Mouse (Mus musculus): ENCODE measurements around the gene Disc1.

Disc1 gene

GRCm38 (mm10) chr8:125223031-125223753, 169.2 kb downstream of the Disc1 start:
- no peak for DNase-seq (ENCODE audit: low spot score)

- DNase-seq (ENCODE audit: low spot score), result no peak
These were observed 170.3 kb downstream of the Disc1 start for GRCm38 (mm10) chr8:125224271-125224699.

GRCm38 (mm10) chr8:125225266-125225665, 171.3 kb downstream of the Disc1 start:
- no peak for DNase-seq (ENCODE audit: low spot score)

GRCm38 (mm10) chr8:125226989-125227624, 173.1 kb downstream of the Disc1 start:
- no peak for DNase-seq (ENCODE audit: low spot score)

- DNase-seq (ENCODE audit: low spot score), result no peak
These were observed 176.6 kb downstream of the Disc1 start for GRCm38 (mm10) chr8:125230526-125231131.

GRCm38 (mm10) chr8:125232724-125233123, 178.7 kb downstream of the Disc1 start:
- no peak for DNase-seq (ENCODE audit: low spot score)

- no peak for DNase-seq (ENCODE audit: low spot score)
These were observed 182.2 kb downstream of the Disc1 start for GRCm38 (mm10) chr8:125235898-125236835.

GRCm38 (mm10) chr8:125240763-125241162, 186.8 kb downstream of the Disc1 start:
- no peak for DNase-seq (ENCODE audit: low spot score)

GRCm38 (mm10) chr8:125242382-125242781, 188.4 kb downstream of the Disc1 start:
- peak; percentile 68 for DNase-seq (ENCODE audit: low spot score)

GRCm38 (mm10) chr8:125242921-125243320, 188.9 kb downstream of the Disc1 start:
- DNase-seq (ENCODE audit: low spot score), result peak; percentile 54

GRCm38 (mm10) chr8:125246737-125247292, 192.8 kb downstream of the Disc1 start:
- no peak for DNase-seq (ENCODE audit: low spot score)

- no peak for DNase-seq (ENCODE audit: low spot score)
These were observed 193.4 kb downstream of the Disc1 start for GRCm38 (mm10) chr8:125247349-125247748.

GRCm38 (mm10) chr8:125252946-125253345, 199.0 kb downstream of the Disc1 start:
- no peak for DNase-seq (ENCODE audit: low spot score)

GRCm38 (mm10) chr8:125253505-125254180, 199.6 kb downstream of the Disc1 start:
- no peak for DNase-seq (ENCODE audit: low spot score)

GRCm38 (mm10) chr8:125254188-125255005, 200.4 kb downstream of the Disc1 start:
- peak; percentile 64 for DNase-seq (ENCODE audit: low spot score)

GRCm38 (mm10) chr8:125255006-125255685, 201.2 kb downstream of the Disc1 start:
- DNase-seq (ENCODE audit: low spot score), result no peak

GRCm38 (mm10) chr8:125257660-125258059, 203.7 kb downstream of the Disc1 start:
- DNase-seq (ENCODE audit: low spot score), result no peak

- DNase-seq (ENCODE audit: low spot score), result no peak
These were observed 205.0 kb downstream of the Disc1 start for GRCm38 (mm10) chr8:125258806-125259500.

- DNase-seq (ENCODE audit: low spot score), result no peak
These were observed 214.2 kb downstream of the Disc1 start for GRCm38 (mm10) chr8:125268181-125268705.

Data from yolk sac, embryonic 10.5 days (tissue).